Mouse (Mus musculus) megakaryocyte, adult 5-6 weeks (primary cell): ENCODE results near the gene Iqsec1. TPM values are rescaled to one million over a fixed set of nuclear protein-coding genes. Genes with fewer than 3 reads are reported as not detected.

Experiments used
- ATAC-seq: 2 replicates; pipeline ENCODE4 v1.8.0; 2016; ENCODE audit warnings: mild to moderate bottlenecking, inconsistent platforms; ENCODE audit not compliant: poor library complexity, severe bottlenecking
- total RNA-seq, 2 experiments: library from RNA; stranded (forward) in 1 of 2; stranded (reverse) in 1 of 2; fragments of 153-499, 151-499 nt in 1 of 2; fragments of 221-1000, 200-1000 nt in 1 of 2; gene quantifications; 2 replicates each; pipeline versions ENCODE4 v1.2.3 to v1.2.4; 2015 to 2017

Iqsec1 gene
- total RNA-seq, 2 experiments from 2014 or later, result 12.2 to 58.0 TPM

DNA sequence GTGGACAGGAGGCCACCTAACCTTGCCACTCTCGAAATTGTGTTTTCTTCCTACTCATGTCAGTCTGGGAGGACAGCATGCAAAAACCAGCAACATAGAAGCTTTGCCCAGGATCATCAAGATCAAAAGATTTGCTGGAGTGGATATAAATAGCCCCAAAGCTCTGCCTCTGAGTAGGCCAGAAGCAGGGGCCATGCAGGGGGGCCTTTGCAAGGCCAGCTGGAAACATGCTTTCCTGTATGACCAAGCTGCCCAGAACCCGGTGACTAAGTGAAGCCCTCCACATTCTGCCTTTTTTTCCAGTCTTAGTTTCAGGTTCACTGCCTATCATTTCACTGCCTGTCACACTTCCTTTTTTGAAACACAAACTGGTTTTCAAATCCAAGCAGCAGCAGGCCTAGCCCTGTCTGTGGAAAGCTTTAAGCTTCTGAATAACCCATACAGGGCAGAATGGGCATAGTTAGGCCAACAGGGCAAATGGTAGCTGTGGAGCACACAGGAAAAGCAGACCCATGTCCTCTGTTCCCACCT is 19.1 kb downstream of the Iqsec1 start:
- ATAC-seq, result no peak

DNA sequence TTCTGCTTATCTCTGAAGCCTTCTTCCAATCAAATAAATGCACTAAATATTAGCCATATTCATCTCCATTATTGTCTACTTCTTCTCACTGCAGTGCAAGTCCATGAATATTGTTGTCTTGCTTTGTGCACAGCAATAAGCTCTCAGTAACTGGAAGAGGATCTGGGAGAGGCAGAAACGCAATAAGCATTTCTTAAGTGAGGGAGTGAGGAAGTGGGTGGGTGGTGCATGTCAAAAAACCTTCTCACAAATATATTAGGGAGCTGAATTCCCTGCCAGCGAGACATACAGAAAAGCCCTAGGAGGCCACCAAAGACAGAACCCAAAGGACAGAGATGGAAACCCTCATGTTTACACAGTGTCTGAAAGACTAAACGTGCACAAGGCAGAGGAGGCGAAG is 35.1 kb downstream of the Iqsec1 start:
- ATAC-seq, result no peak

DNA sequence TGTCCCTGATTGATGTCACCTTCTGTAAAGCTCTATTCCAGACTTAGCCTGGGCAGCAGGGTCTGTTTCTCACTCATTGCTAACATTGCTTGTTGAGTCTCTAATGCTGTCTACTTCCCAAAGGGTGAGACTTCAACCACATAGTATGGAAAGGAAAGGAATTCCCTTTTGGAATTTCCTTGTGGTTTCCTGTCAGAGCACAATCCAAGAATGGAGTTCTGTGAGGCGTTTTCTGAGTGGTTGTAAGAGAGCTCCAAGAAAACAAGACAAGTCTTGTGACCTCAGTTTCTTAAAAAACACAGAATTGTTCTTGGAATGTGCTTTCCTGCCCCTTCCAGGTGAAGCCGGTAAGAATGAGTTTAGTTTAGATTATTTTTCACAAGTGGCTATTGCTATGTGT is 37.5 kb downstream of the Iqsec1 start:
- no peak for ATAC-seq

DNA sequence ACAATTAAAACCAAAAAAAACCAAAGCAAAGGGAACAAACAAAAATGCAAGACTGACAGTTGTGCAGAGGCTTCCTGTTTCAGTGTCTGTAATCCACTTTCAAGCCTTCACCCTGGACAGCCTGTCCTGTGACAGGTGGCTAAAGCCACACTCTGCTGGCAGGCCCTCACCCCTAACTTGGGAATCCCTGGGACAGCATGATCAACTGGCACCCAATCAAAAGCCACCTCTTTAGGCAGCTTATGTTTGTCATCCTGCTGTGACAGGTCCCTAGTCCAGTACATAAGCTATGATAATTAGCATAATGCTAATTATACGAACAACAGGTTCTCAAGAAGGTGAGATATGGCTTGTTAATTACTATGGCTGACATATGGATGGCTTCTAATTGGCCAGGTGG is 40.4 kb downstream of the Iqsec1 start:
- ATAC-seq, result no peak

DNA sequence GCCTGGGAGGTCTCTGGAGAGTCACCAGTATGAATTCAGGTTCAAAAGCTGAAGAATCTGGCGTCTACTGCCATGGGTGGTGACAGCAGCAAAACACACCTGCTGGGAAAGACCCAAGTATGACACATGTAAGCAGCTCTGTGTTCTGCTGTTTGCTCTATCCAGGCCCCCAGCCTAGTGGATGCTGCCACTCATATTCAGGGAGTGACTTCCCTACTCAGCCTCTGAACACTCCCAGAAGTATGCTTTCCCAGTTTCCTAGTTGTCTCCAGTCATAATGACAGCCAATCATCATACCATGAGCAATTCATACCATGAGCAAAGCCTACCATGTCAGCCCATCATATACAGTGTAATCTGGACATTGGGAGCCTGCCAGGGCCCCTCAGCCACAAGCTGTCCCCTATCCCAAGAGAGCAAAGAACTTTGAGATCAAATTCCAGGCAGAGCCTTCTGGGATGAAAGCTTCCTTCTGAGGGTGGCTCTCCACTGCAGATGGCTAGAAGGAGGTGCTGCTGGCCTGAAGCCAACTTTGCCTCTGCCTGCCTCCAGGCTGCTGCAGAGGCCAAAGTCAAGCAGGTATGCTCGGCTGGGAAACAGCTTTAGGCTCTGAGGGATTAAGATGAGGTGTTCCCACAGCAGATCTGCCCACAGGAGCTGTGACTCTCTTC is 42.8 kb downstream of the Iqsec1 start:
- ATAC-seq, result no peak

DNA sequence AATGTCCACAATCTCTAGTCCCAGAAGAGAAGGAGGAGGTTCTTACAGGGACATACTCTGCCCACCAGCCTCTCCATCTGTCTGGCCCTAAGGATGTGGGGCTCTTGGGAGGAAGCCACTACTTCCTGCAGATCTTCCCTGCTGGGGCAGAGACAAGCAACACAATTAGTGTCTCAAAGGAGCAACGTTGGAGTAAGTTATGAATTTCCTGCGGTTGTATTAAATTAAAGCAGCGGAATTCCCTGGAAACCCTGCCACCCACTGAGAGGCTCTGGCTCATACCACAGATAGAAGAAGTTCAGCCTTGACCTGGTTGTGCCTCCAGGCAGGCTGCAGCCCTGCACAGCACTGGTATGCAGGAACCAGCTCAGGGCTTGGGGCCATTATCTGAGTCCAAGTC is 47.2 kb downstream of the Iqsec1 start:
- ATAC-seq, result no peak

DNA sequence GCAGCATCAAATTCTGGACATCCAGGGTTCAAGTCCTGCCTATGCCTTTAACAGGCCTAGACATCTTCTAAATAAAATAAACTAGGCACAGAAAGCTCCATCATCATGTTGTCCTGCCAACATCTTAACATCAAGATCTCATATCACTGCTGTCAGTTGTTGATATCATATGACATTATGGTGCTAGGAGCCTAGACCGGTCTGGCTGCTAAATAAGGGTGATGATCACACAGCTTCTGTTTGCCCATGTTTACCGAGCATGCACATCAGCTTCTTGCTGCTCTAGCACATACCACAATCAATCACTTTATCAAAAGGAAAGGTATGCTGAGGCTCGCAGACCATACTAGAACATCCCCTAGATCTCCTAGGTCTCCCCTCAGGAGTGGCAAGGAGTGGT is 54.8 kb downstream of the Iqsec1 start:
- ATAC-seq, result no peak

DNA sequence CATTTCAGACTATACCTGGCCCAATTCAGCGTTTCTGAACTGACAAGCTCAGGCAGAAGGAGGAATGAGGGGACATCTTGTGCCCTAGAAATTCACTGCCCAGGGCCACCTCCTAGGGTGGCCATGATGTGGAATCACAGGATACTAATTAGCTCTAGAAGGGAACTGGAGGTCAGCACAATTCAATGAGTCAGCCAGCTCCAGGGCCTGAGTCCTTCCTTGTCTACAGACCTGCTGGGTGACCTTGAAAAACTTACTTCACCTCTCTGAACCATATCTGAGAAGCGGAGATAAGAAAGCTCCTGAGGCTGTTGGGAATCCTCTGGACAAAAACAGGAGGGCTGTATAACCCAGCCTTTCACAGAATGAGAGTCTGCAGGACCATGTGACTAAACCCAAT is 59.7 kb downstream of the Iqsec1 start:
- ATAC-seq, result no peak

DNA sequence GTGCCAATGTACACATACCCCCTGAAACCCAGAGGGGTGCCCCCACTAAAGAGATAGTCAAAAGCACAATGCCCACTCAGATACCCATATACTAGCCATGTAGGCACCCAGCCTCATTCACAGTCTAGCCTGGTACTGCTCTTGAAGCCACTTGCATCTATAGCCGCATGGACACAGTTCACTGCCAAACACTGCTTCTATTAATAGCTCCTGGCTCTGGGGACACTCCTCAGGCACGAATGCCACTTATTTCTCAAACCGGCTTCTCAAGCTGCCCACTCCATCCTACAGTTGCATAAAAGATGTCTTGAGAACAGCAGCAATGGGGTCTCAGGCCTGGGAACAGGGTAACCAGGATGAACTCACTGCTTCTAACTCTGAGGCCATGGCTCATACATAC is 63.0 kb downstream of the Iqsec1 start:
- ATAC-seq, result no peak

DNA sequence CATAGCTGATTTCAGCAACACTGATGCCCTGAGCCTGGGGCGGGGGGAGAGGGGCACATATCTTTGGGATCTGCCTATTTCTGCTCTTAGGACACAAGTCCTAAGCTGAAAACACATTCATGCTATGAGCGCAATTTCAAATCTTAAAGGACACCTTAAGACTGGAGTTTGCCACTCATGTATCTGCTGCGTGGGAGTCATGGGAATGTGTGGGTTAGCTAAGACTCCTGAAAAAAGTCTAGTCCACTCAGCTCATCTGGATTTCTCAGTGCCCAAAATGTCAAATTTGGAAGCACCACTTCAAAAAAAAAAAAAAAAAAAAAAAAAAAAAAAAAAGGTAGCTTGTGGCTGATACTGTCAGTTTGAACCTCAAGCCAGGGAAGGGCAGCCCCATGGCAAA is 63.7 kb downstream of the Iqsec1 start:
- ATAC-seq, result no peak

DNA sequence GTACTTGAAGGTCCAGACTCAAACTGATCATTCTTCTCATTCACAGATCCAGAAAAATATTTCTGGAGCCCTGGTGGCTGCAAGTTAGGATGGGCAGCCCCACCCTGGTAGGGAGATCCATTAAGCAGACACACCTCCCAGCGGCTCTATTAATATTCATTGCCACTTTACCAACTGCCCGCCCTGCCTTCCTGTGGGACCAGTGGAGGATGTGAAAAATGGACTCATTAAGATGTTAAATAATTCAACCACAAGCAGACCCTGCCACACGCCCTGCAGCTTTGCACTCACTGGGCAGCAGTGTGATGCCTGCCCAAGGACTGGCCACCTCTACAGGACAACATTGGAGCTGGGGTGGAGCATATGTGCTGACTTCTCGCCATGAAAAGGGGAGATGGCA is 64.1 kb downstream of the Iqsec1 start:
- ATAC-seq, result no peak

DNA sequence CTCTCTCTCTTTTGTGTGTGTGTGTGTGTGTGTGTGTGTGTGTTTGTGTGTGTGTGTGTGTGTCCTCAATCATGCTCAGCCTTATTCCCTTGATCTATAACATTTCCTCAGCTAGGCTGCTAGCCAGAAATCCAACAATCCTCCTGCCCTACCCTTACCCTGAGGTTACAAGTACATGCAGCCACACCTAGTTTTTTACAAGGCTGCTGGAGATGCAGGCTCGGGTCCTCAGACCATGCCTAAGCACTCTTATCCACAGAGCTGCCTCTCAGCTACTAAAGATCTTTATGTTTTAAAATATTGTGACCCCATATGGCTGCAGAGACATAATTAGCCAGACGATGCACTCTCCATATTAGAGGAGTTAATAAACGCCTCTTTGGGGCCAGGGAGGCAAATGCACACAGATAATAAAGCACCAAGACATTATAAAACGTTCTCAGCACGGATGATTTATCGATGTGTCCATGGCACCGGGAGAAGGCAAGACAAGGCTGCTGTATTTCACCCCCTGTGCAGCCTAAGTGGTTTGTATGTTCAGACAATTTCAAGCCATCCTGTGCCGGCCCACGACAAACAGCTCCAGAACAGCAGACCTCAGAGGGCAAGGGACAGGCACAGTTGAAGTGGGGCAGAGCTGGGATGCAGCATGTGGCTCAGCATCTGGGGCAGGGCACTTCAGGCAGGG is 67.1 kb downstream of the Iqsec1 start:
- ATAC-seq, result no peak

DNA sequence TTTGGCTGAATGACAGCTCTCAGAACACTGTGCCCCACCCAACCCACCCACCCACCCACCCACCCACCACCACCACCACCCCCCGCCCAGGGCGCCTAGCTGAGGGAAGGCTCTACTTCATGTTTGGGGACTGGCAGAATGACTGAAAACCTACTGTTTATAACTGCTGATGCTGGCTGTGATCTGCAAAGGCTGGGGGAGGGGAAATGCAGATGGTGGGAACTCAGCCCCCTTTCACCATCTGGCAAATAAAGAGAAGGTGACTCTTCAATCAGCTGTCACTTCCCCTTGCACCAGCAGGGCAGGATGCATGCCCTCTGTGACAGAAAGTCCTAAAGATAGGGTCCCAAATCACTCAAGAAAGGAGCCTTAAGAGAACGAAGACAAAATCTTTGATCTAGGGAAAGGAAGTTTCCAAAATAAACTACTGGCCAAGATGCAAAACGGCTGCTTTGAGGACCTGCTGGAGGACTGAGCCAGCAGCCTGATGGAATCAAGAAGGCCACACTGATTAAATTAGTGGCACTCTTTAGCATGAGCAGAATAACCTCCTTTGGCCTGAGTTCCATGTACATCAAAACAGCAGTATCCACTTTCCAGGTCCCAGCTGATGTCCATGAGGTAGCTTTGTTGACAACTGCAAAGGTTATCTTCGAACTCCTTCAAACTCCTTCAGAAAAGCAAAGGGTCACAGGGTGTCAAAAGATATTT is 67.8 kb downstream of the Iqsec1 start:
- no peak for ATAC-seq

DNA sequence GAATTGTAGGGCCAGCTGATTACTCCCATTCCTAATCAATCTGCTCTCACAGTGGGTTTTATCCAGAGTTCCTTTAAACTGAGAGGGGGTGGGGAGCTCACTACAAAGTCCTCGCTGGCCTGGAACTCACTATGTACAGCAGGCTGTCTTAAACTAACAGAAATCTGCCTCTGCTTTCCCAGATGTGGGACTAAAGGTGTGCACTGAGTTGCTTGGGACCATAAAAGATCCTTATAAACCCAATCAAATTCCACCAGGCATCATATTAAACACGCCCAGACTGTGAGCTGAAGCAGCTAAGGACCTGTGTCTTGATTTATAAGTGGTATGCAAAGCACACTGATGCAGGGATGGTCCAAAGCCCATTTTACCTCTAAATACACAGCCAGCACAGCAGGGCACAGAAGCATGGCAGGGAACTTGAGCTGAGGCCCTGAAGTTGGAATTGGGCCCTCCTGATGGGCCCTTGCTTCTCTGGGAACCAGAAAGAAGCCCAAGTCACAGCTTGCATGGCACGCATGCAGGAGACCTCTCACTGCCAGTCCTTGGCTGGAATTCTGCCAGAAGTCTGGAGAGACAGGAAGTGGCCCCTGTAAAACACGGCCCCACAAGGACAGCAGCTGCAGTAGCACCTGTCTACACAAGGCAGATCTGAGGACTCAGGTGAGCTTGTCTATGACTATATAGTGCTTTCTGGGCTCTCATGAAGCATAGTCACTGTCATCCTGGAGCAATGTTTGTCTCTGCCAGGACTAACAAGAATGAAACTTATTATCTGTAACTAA is 68.7 kb downstream of the Iqsec1 start:
- no peak for ATAC-seq

DNA sequence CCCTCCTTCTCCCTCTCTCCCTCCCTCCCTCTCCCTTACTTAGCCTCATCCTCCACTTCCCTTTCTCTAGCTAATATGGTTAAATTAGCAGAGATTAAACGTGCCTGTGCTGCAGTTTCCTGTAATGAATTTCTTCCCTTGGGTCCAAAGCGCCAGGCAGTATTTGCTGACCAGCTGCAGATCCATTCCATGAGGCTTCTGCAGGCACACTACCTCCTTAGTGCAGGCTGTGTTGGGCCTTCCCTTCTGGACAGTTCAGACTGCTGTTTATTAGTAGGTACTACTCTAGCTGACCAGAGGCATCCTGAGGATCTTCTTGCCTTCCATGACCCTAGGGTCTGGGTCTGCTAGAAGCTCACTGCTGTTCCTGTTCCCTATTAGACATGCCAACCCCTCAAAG is 72.9 kb downstream of the Iqsec1 start:
- no peak for ATAC-seq

DNA sequence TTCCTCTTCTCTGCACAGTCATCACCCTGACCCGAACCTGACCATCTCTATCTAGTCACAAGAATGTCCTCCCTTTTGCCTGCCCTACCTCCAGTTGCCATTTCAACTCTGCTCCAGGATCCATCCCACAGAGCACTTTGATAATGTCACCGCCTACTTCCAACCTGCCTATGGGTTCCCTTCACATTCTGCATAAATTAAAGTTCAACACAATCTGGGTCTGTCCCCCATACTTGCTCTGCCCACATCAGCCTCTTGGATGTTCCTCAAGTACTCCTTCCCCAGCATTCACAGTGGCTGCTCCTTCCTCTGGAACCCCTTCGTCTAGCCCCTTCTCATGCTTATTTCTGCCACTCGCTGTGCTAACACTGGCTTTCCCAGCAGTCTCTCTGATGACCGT is 74.7 kb downstream of the Iqsec1 start:
- no peak for ATAC-seq

DNA sequence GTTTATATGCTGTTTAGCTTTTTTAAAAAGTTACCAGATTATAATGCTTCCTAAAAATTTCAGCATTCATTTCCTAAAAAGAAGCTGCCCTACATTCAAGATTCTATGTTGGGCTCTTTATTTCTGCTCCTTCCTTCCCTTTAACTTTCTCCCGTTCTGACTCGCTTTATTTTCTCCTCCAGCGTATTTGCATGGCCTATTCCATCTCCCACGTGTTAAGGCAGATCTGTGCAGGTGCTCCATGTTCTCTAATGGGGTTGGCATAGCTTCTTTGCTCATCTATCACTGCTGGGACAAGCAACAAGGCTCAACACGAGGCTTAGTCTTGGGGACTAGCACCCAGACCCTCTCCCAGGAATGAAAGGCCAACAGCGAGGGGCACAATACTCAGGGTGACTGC is 75.7 kb downstream of the Iqsec1 start:
- ATAC-seq, result no peak

DNA sequence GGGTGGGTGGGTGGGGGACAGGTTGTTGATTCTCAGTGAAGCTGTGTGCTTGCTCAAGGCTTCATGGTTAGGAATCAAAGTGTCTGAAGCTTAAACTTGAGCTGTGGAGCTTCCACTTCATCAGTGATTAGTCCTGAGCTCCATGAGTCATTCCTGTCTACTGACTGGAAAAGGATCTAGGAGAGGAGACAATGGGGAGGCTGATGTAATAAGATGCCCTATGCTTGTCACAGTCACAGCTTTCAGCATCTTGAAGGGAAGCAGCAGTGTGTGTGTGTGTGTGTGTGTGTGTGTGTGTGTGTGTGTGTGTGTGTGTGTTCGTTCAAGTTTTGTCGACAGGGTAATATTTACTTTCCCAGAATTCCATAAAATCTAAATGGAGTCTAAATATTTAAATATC is 84.3 kb downstream of the Iqsec1 start:
- no peak for ATAC-seq

DNA sequence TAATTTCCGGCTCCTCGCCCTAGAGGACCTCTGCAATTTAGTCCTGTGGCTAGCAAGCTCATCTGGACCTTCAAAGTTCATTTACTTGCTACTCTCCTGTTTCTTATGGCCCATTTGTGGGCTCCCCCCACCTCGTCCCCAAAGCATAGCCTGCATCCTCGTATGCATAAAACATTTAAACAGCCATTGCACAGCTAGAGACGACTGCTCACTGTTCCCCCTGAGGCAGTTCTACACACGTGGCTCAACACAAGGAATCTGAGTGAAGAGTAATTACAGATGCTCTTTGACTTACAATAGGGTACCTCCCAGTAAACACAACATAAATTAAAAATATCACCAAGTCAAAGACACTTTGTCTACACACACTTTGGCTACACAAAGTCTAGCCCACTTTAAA is 88.2 kb downstream of the Iqsec1 start:
- ATAC-seq, result no peak

DNA sequence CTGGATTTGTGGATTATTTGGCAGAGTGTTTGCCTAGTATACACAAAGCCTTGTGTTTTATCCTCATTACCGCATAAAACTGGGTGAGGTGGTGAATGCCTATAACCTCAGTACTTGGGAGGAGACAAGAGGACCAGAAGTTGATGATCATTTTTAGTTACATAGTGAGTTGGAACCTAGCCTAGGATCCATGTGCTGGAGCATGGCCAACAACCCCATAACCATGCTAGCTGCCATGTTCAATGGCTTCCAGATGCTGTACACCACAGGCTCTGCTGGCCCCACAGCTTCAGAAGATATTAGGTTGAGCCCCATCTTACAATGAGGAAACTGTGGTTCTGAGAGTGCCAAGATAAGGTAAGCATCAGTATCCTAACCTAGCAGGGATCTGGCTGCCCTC is 89.2 kb downstream of the Iqsec1 start:
- no peak for ATAC-seq

DNA sequence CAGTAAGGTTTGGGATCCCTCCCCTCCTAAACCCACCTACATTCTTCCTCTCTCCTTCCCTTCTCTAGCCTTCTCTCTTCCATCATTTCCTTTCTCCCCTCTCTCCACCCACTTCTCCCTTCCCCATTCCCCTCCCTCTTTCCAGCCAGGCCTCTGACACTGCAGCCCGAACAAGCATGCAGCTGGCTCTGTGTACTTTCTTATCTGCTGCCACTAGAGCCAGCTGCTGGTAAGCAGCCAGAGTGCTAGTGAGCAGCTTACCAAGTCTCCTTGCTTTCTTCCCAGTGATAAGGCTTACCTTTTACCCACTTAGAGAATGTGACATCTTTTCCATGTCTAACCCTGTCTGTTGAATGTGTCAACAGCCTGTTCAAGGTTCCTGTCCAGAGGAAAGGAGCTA is 90.4 kb downstream of the Iqsec1 start:
- no peak for ATAC-seq
